In the genomic region with DNA sequence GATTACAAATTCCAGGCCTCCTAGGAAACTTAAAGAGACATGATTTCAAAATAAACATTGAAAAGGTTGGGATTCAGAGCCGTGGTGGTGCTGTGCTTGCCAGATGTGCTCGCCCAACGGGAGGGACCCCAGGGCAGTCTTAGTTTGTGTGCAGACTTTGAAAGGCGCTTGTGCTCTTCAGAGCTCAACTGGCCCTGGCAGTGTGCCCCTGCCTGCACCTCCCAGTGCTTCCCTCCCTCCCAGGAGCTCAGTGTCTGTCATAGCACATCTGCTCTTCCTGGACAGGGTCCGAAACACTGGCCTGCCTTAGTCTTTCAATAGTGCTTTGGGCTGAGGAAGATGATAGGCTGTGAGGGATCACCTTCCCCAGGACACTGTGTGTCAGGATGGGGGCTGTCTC, we compare ENCODE assay signal across 10 mouse cellular contexts. TPM values are rescaled to one million over a fixed set of nuclear protein-coding genes. Genes with fewer than 3 reads are reported as not detected.
DNase-seq lines count a peak whose midpoint lies in the region; ATAC-seq and TF ChIP-seq lines count a peak whose summit lies in the region.
"Had no signal": no experiment of that assay in that cellular context is flagged by ENCODE, and none has a peak within 500 bp of the region (broad histone marks: within the 10 kb centered on the region; RNA-seq: fewer than 3 reads in every experiment).

No protein-coding gene starts in this region.

- no peak overlapping the region for H3K4me3 ChIP-seq in hindbrain, embryonic 15.5 days
- no peak overlapping the region for H3K4me3 ChIP-seq in hindbrain, embryonic 10.5 days
- no peak overlapping the region for H3K4me3 ChIP-seq in neural tube, embryonic 13.5 days
- no peak overlapping the region for H3K4me3 ChIP-seq in heart, embryonic 15.5 days
- H3K4me3 ChIP-seq in stomach, postnatal 0 days (ENCODE audit: low read depth, low read length) = no peak overlapping the region
- H3K4me3 ChIP-seq: midbrain, embryonic 12.5 days had no signal

- ATAC-seq in hindbrain, embryonic 15.5 days (ENCODE audit: low FRiP score, low read depth) = no peak
- no peak for ATAC-seq in neural tube, embryonic 13.5 days (ENCODE audit: low read depth)
- no peak for ATAC-seq in heart, embryonic 15.5 days (replicated peaks; ENCODE audit: insufficient number of reproducible peaks, insufficient read depth, low FRiP score, low read depth)
- ATAC-seq in stomach, postnatal 0 days (ENCODE audit: low FRiP score, low TSS enrichment) = peak; percentile 28; the same call in 1 of the 2 replicates
- ATAC-seq: inflammation-experienced regulatory T-cells, adult 6 months had no signal

- DNase-seq in hindbrain, embryonic 10.5 days (ENCODE audit: low spot score) = no peak
- no peak for DNase-seq in neural tube, embryonic 10.5 days (ENCODE audit: extremely low spot score, low spot score)
- no peak for DNase-seq in stomach, postnatal 0 days (ENCODE audit: low spot score)
- DNase-seq in retina, postnatal 1 day = no peak
- DNase-seq: right cerebral cortex, adult 18-20 months had no signal

- no peaks in the 10 kb centered on the region for H3K36me3 ChIP-seq in hindbrain, embryonic 15.5 days
- peaks cover 22% of the 10 kb centered on the region for H3K36me3 ChIP-seq in hindbrain, embryonic 10.5 days
- H3K36me3 ChIP-seq in neural tube, embryonic 13.5 days = 0 out of 2 replicates have a peak, but pooled peaks cover 4% of the 10 kb centered on the region
- H3K36me3 ChIP-seq in heart, embryonic 15.5 days = peaks cover 2% of the 10 kb centered on the region; the same call in 1 of the 2 replicates
- no peaks in the 10 kb centered on the region; the same call in 1 of the 2 replicates for H3K36me3 ChIP-seq in stomach, postnatal 0 days (ENCODE audit: control insufficient read depth, insufficient read depth, low read length)

- H3K9me3 ChIP-seq in hindbrain, embryonic 15.5 days = no peaks in the 10 kb centered on the region
- H3K9me3 ChIP-seq in hindbrain, embryonic 10.5 days = no peaks in the 10 kb centered on the region
- H3K9me3 ChIP-seq in neural tube, embryonic 13.5 days = no peaks in the 10 kb centered on the region
- H3K9me3 ChIP-seq in heart, embryonic 15.5 days (replicated peaks) = no peaks in the 10 kb centered on the region
- no peaks in the 10 kb centered on the region for H3K9me3 ChIP-seq in stomach, postnatal 0 days (ENCODE audit: control insufficient read depth, low read length)
- H3K9me3 ChIP-seq: midbrain, embryonic 12.5 days had no signal

- TF ChIP-seq CTCF in stomach, postnatal 0 days (IDR thresholded peaks at IDR 0.05; ENCODE audit: low read depth) = no peak

- no peak overlapping the region for H3K9ac ChIP-seq in hindbrain, embryonic 15.5 days
- H3K9ac ChIP-seq in neural tube, embryonic 13.5 days = no peak overlapping the region
- no peak overlapping the region for H3K9ac ChIP-seq in heart, embryonic 15.5 days
- H3K9ac ChIP-seq in stomach, postnatal 0 days (ENCODE audit: low read length) = peak overlapping the region; percentile 31; the same call in 1 of the 2 replicates
- H3K9ac ChIP-seq: midbrain, embryonic 12.5 days had no signal

- 54% methylated on average over 5 of the region's 5 CpGs for WGBS in hindbrain, embryonic 15.5 days
- WGBS in hindbrain, embryonic 10.5 days = 65% methylated on average over 5 of the region's 5 CpGs
- WGBS in neural tube, embryonic 13.5 days = 60% methylated on average over 5 of the region's 5 CpGs
- WGBS in heart, embryonic 15.5 days = 36% methylated on average over 5 of the region's 5 CpGs
- 37% methylated on average over 5 of the region's 5 CpGs for WGBS in stomach, postnatal 0 days

- no peaks in the 10 kb centered on the region for H3K27me3 ChIP-seq in hindbrain, embryonic 15.5 days
- no peaks in the 10 kb centered on the region for H3K27me3 ChIP-seq in hindbrain, embryonic 10.5 days (ENCODE audit: insufficient read depth, poor library complexity, severe bottlenecking)
- no peaks in the 10 kb centered on the region for H3K27me3 ChIP-seq in neural tube, embryonic 13.5 days
- no peaks in the 10 kb centered on the region for H3K27me3 ChIP-seq in heart, embryonic 15.5 days
- no peaks in the 10 kb centered on the region for H3K27me3 ChIP-seq in stomach, postnatal 0 days (ENCODE audit: control insufficient read depth, insufficient read depth, low read length)
- H3K27me3 ChIP-seq: midbrain, embryonic 12.5 days had no signal

- no peak for TF ChIP-seq EP300 in stomach, postnatal 0 days (optimal IDR thresholded peaks at IDR 0.05)

- peaks cover 50% of the 10 kb centered on the region for H3K4me1 ChIP-seq in hindbrain, embryonic 15.5 days (replicated peaks)
- H3K4me1 ChIP-seq in hindbrain, embryonic 10.5 days (replicated peaks) = peaks cover 51% of the 10 kb centered on the region
- H3K4me1 ChIP-seq in neural tube, embryonic 13.5 days (replicated peaks) = peaks cover 55% of the 10 kb centered on the region
- peaks cover 73% of the 10 kb centered on the region for H3K4me1 ChIP-seq in heart, embryonic 15.5 days (replicated peaks)
- H3K4me1 ChIP-seq in stomach, postnatal 0 days (replicated peaks; ENCODE audit: control insufficient read depth, insufficient read depth) = peaks cover 22% of the 10 kb centered on the region

- H3K27ac ChIP-seq in hindbrain, embryonic 15.5 days (replicated peaks) = peak overlapping the region; percentile 30; the same call in 1 of the 2 replicates
- no peak overlapping the region for H3K27ac ChIP-seq in hindbrain, embryonic 10.5 days
- H3K27ac ChIP-seq in neural tube, embryonic 13.5 days (replicated peaks) = peak overlapping the region; percentile 52
- H3K27ac ChIP-seq in heart, embryonic 15.5 days = peak overlapping the region; percentile 3; the same call in 1 of the 2 replicates
- H3K27ac ChIP-seq in stomach, postnatal 0 days (replicated peaks) = peak overlapping the region; percentile 70
- H3K27ac ChIP-seq: midbrain, embryonic 12.5 days had no signal

- no peak overlapping the region for H3K4me2 ChIP-seq in hindbrain, embryonic 15.5 days
- no peak overlapping the region for H3K4me2 ChIP-seq in neural tube, embryonic 13.5 days
- H3K4me2 ChIP-seq in heart, embryonic 15.5 days = no peak overlapping the region
- H3K4me2 ChIP-seq in stomach, postnatal 0 days (replicated peaks; ENCODE audit: low read depth) = no peak overlapping the region
- H3K4me2 ChIP-seq: midbrain, embryonic 12.5 days had no signal

RNA-seq across cellular contexts. Expression of gene Sec14l1, which starts 15.9 kb away (rescaled TPM):
- polyA plus RNA-seq in hindbrain, embryonic 15.5 days (2015; fragmentation: Nextera tagmentation; extraction: Ambion mirVana) = 57.2 and 63.0 TPM in 2 replicates
- 57.0 and 58.2 TPM in 2 replicates for polyA plus RNA-seq in hindbrain, embryonic 10.5 days (2016; fragmentation: Nextera tagmentation; extraction: Ambion mirVana)
- 57.6 and 67.0 TPM in 2 replicates for polyA plus RNA-seq in neural tube, embryonic 13.5 days (2015; fragmentation: Nextera tagmentation; extraction: Ambion mirVana)
- 42.1 and 48.8 TPM in 2 replicates for polyA plus RNA-seq in heart, embryonic 15.5 days (2015; fragmentation: Nextera tagmentation; extraction: Ambion mirVana)
- polyA plus RNA-seq in stomach, postnatal 0 days (2015; fragmentation: Nextera tagmentation; extraction: Ambion mirVana) = 28.4 and 30.5 TPM in 2 replicates
